Mouse (Mus musculus) liver, adult 2 months (tissue): ENCODE results near the gene Cd101.

ENCODE experiments used
- CTCF ChIP-seq: fragments of 200-500 bp; IDR thresholded peaks from 2 replicates; pipeline ENCODE4 v1.5.1; 2011; ENCODE audit warnings: low read depth, low read length, control low read depth
- POLR2A ChIP-seq: fragments of 200-500 bp; IDR thresholded peaks from 2 replicates; pipeline ENCODE4 v1.6.1; 2011; ENCODE audit warnings: low read length, control low read depth; ENCODE audit not compliant: insufficient read depth; ENCODE audit errors: extremely low read depth

DNA sequence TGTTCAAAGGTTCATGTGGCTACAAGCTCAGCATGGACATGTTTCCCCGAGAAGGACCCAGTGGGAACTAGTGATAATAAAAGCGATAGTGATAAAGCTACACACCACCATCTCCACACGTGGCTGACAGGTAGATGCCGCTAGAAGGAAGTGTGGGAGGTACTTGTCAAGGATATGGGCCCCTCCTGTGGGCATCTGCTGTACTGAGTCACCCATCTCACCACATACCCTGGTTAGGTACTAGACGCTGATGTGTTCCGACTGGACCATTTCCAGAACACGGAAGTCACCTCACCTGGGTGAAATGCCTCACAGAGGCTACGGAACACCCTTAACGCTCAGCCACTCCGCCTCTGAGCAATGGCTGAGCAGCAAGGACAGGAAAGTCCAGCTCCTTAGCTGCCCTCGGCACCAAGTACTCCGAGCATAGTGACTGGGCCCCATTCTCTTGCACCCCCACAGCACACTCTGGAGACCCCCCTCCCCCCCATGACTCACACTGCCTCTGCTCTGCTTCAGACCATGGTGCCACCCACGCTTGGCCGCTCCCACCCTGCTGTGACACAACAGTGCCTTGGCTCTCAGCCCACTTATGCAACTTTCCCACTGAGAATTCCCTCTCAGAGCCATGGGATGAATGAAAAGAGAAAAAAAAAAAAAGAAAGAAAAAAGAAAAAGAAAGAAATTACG, 18.4 kb upstream of the Cd101 start:
- no peak for TF ChIP-seq CTCF
- TF ChIP-seq POLR2A: no peak
